Mouse (Mus musculus) midbrain, embryonic 12.5 days (tissue): Measurements from ENCODE around the gene Myh14. TPM values are rescaled to one million over a fixed set of nuclear protein-coding genes. Genes with fewer than 3 reads are reported as not detected.

ENCODE experiments used
- ATAC-seq: fragments of 200-750 bp; cut with Nextera tagmentation; 2 replicates; pipeline ENCODE4 v1.8.0; 2017; ENCODE audit warnings: low read depth, moderate TSS enrichment, moderate library complexity; ENCODE audit not compliant: low FRiP score
- H3K27ac ChIP-seq: fragments of 300-500 bp; sonication (generic); replicated peaks from 2 replicates; pipeline ENCODE4 v1.5.1; 2016; ENCODE audit warnings: mild to moderate bottlenecking
- H3K27me3 ChIP-seq: fragments of 300-500 bp; sonication (generic); 2 replicates; pipeline ENCODE4 v1.6.1; 2016; ENCODE audit warnings: mild to moderate bottlenecking
- H3K36me3 ChIP-seq: fragments of 300-500 bp; sonication (generic); 2 replicates; pipeline ENCODE4 v1.6.1; 2016
- H3K4me1 ChIP-seq: fragments of 300-500 bp; sonication (generic); 2 replicates; pipeline ENCODE4 v1.6.1; 2016
- H3K4me2 ChIP-seq: fragments of 300-500 bp; sonication (generic); replicated peaks from 2 replicates; pipeline ENCODE4 v1.6.1; 2016; ENCODE audit warnings: mild to moderate bottlenecking, moderate library complexity
- H3K4me3 ChIP-seq: fragments of 300-500 bp; sonication (generic); 2 replicates; pipeline ENCODE4 v1.5.1; 2016; ENCODE audit warnings: mild to moderate bottlenecking
- H3K9ac ChIP-seq: fragments of 300-500 bp; sonication (generic); replicated peaks from 2 replicates; pipeline ENCODE4 v1.6.1; 2016; ENCODE audit warnings: mild to moderate bottlenecking, moderate library complexity
- H3K9me3 ChIP-seq: fragments of 300-500 bp; sonication (generic); 2 replicates; pipeline ENCODE4 v1.6.1; 2016; ENCODE audit warnings: mild to moderate bottlenecking
- WGBS: fragments of 180-500 bp; shearing (Covaris S2); methylation state at CpG from one replicate; pipeline ENCODE4 v1.1.7; 2016; 5-methylcytosine and 5-hydroxymethylcytosine counted together
- polyA plus RNA-seq: library from polyadenylated mRNA; unstranded; fragments of >200 nt; fragmentation: Nextera tagmentation; extraction: Ambion mirVana; gene quantifications from 2 replicates; pipeline ENCODE4 v1.2.1, GENCODE M21; 2016

The Myh14 gene
- polyA plus RNA-seq, 1 experiment from 2014 or later, result 2.3 TPM

DNA sequence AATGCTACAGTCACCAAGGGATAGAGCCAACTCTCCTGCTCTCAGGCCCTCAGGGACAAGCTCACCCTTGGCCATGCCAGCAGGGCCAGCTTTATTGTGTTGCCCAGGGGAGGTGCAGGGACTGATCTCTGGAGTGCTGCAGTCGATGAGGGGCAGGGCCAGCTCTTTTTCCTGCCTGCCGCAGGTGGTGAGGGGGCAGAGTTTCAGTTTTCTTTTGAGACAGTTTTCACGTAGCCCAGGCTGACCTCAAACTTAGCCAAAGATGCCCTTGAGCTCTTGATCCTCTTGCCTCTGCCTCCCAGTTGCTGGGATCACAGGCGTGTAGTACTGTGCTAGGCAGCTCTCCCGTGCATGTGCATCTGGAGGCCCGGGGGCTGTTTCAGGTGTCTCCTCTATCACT, 99.7 kb downstream of the Myh14 start:
- Histone ChIP-seq H3K27me3 (no peaks in the 10 kb centered on the region; the same call in none of the 2 replicates), H3K9me3 (no peaks in the 10 kb centered on the region), H3K27ac (no peak overlapping the region), H3K36me3 (no peaks in the 10 kb centered on the region), H3K4me1 (peaks cover 3% of the 10 kb centered on the region; the same call in 1 of the 2 replicates), H3K4me2 (no peak overlapping the region), H3K4me3 (no peak overlapping the region), H3K9ac (no peak overlapping the region)
- WGBS, result 84% methylated on average over 6 of the region's 6 CpGs
- no peak for ATAC-seq

DNA sequence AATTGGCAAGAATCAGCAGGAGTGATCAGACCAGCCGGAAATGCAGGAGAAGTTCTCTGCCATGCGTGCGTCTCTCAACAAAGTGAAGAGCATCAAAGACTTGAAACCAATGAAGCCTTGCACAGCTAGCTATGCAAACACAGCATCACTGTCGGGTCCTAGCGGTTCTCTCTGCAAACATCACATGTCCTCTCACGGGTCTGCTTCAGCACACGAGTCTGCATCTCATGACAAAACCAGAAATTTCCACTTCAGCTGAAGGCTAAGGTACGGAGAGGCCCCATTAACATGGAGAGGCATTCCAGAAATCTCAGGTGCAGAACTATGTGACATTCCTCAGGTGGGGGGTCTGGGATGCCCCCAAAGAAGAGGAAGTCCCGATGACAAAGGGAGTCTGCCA, 101.8 kb downstream of the Myh14 start:
- no peak overlapping the region for H3K27ac ChIP-seq
- H3K36me3 ChIP-seq, result no peaks in the 10 kb centered on the region
- H3K4me1 ChIP-seq, result peaks cover 3% of the 10 kb centered on the region; the same call in 1 of the 2 replicates
- H3K9me3 ChIP-seq, result no peaks in the 10 kb centered on the region
- H3K4me2 ChIP-seq, result no peak overlapping the region
- no peak for ATAC-seq
- WGBS, result 75% methylated on average over 9 of the region's 9 CpGs
- H3K9ac ChIP-seq, result no peak overlapping the region
- no peaks in the 10 kb centered on the region; the same call in none of the 2 replicates for H3K27me3 ChIP-seq
- H3K4me3 ChIP-seq, result no peak overlapping the region

- Histone ChIP-seq H3K9ac (no peak overlapping the region), H3K4me1 (no peaks in the 10 kb centered on the region), H3K36me3 (no peaks in the 10 kb centered on the region), H3K4me3 (no peak overlapping the region), H3K27ac (no peak overlapping the region), H3K27me3 (no peaks in the 10 kb centered on the region; the same call in 1 of the 2 replicates), H3K9me3 (no peaks in the 10 kb centered on the region), H3K4me2 (no peak overlapping the region)
- no peak for ATAC-seq
- WGBS, result 77% methylated on average over 6 of the region's 6 CpGs
Measured at GRCm38 (mm10) chr7:44565414-44565813, 105.2 kb downstream of the Myh14 start.

DNA sequence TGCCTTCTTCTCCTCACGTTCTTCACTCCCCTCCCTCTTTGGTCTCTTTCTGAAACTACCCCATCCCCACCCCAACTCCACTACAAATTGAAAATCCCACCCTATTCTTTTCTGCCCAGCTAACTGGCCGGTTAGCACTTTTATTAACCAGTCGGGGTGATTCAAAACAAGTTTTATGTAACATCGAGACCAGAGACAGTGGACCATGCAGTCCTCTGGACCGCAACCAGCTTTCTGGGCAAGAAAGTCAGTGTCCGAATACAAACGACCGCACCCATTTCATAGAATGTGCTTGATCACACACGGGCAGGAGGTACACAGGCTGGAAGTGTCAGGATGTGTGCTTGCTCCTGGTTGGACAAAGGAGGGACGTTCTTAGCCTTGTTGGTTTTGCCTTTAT, 106.2 kb downstream of the Myh14 start:
- H3K4me3 ChIP-seq, result no peak overlapping the region
- H3K27ac ChIP-seq, result no peak overlapping the region
- H3K4me2 ChIP-seq, result no peak overlapping the region
- no peaks in the 10 kb centered on the region for H3K27me3 ChIP-seq
- H3K4me1 ChIP-seq, result no peaks in the 10 kb centered on the region
- no peaks in the 10 kb centered on the region for H3K9me3 ChIP-seq
- no peak overlapping the region for H3K9ac ChIP-seq
- H3K36me3 ChIP-seq, result no peaks in the 10 kb centered on the region
- WGBS, result 82% methylated on average over 10 of the region's 10 CpGs
- no peak for ATAC-seq

DNA sequence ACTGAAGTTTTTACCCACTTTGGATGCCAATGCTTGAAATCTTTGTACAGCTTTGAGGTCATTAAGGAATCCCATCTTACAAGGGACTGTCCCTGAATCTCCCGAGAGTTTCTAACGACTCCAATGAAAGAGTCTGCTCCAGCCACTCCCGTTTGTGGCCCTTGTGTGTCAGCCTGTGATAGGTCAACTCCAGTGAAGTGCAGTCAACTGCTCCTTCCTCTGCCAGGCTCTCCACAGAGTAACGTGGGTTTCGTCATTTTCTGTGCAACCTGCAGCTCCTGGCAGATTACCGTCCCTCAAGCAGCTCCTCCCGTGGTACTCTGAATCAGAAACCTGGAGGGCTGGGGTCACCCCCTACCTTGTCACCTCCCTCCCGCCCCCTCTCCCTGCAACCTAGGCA, 107.4 kb downstream of the Myh14 start:
- H3K4me1 ChIP-seq, result no peaks in the 10 kb centered on the region
- ATAC-seq, result no peak
- WGBS, result 53% methylated on average over 8 of the region's 8 CpGs
- no peak overlapping the region for H3K4me3 ChIP-seq
- no peaks in the 10 kb centered on the region for H3K27me3 ChIP-seq
- no peaks in the 10 kb centered on the region for H3K36me3 ChIP-seq
- no peak overlapping the region for H3K4me2 ChIP-seq
- no peaks in the 10 kb centered on the region for H3K9me3 ChIP-seq
- H3K9ac ChIP-seq, result no peak overlapping the region
- no peak overlapping the region for H3K27ac ChIP-seq

DNA sequence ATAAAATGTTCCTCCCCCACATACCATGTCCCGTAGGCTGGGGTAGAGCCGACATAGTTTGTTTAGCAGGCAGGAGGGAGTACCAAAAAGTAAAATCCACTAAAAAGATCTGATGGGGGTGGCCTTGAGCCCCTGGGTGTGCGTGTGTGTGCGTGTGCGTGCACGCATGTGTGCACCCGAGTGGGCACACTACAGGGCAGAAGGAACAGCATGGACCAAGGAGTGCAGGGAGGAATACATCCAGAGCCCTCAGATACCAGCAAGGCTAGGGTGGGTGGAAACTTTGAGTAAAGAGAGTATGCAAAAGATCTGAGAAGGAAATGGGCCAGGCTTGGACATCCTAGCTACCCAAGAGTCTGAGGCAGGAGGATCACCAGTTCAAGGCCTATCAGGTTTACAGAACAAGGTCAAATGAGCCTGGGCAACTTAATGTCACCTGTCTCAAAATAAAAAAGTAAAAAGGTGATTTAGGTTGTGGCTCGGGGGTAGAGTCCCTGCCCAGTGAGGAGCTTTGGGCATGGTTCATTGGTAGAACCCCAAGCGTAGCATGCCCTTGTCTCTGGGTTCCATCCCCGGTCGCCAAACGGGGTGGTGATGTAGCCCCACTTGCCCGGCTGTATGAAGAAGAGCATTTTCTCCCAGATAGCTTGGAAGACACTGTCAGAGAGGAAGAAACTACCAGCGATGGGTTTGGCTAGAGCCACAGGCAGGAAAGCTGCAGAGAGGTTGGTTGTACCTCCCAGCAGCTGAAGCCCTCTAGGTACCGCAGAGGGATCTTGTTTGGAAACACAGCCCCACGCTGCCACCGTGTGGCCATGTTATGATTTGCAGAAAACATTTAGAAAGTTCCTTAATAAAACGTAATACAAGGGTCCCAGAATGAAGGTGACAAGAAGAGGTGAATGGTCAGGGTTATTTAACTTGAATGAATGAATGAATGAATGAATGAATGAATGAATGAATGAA, 109.9 kb downstream of the Myh14 start:
- Histone ChIP-seq H3K27ac (no peak overlapping the region), H3K9me3 (no peaks in the 10 kb centered on the region), H3K36me3 (no peaks in the 10 kb centered on the region), H3K4me2 (no peak overlapping the region), H3K4me3 (no peak overlapping the region), H3K4me1 (no peaks in the 10 kb centered on the region), H3K27me3 (peaks cover 2% of the 10 kb centered on the region; the same call in 1 of the 2 replicates), H3K9ac (no peak overlapping the region)
- ATAC-seq, result peak; percentile 41; the same call in 1 of the 2 replicates
- 52% methylated on average over 18 of the region's 18 CpGs for WGBS

DNA sequence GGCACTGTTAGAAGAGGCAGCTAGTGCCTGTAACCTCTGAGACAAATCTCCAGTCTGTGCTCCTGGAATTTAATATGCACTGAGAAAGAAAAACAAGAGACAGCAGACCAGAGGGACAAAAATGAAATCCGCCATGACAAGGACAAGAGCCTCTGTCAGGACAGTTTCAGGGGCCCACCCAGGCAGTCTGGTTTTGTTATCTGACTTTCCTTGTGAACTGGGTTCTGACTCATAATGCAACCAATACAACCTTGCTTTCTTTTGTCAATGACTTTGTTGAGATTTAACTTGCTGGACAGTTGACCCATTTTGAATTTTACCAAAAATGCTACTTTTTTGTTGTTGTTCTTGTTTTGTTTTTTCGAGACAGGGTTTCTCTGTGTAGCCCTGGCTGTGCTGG, 113.0 kb downstream of the Myh14 start:
- Histone ChIP-seq H3K4me3 (no peak overlapping the region), H3K4me2 (no peak overlapping the region), H3K9me3 (no peaks in the 10 kb centered on the region), H3K36me3 (no peaks in the 10 kb centered on the region), H3K9ac (no peak overlapping the region), H3K27me3 (peaks cover 8% of the 10 kb centered on the region; the same call in 1 of the 2 replicates), H3K4me1 (peaks cover 10% of the 10 kb centered on the region), H3K27ac (no peak overlapping the region)
- no peak for ATAC-seq
- WGBS, result 75% methylated on average over 2 of the region's 2 CpGs

Other genes with a start within 250 kb of the Myh14 start
- 12.0 and 13.5 TPM in 2 replicates for gene Lrrc4b, start 241.8 kb downstream of the Myh14 start, polyA plus RNA-seq
- 3.4 and 5.1 TPM in 2 replicates for gene Aspdh, start 205.5 kb downstream of the Myh14 start, polyA plus RNA-seq
- gene Josd2, start 202.9 kb downstream of the Myh14 start, polyA plus RNA-seq, result 56.2 and 58.1 TPM in 2 replicates
- gene Emc10, start 174.3 kb downstream of the Myh14 start, polyA plus RNA-seq, result 132 and 136 TPM in 2 replicates
- 32.4 and 35.1 TPM in 2 replicates for gene Fam71e1, start 174.3 kb downstream of the Myh14 start, polyA plus RNA-seq
- 0.16 and 0.22 TPM in 2 replicates for gene Mybpc2, start 146.2 kb downstream of the Myh14 start, polyA plus RNA-seq
- gene Spib, start 138.8 kb downstream of the Myh14 start, polyA plus RNA-seq, result not detected in 2 replicates
- 94.1 and 96.0 TPM in 2 replicates for gene Pold1, start 122.0 kb downstream of the Myh14 start, polyA plus RNA-seq
- gene Nr1h2, start 116.9 kb downstream of the Myh14 start, polyA plus RNA-seq, result 78.2 and 80.3 TPM in 2 replicates
- 0.45 and 0.60 TPM in 2 replicates for gene Napsa, start 98.5 kb downstream of the Myh14 start, polyA plus RNA-seq
- gene Kcnc3, start 80.2 kb downstream of the Myh14 start, polyA plus RNA-seq, result 2.3 and 2.6 TPM in 2 replicates
- gene Izumo2, start 37.9 kb upstream of the Myh14 start, polyA plus RNA-seq, result not detected in 2 replicates
- gene Vrk3, start 77.6 kb upstream of the Myh14 start, polyA plus RNA-seq, result 38.4 and 43.7 TPM in 2 replicates
- 2.9 and 3.5 TPM in 2 replicates for gene Zfp473, start 80.2 kb upstream of the Myh14 start, polyA plus RNA-seq
- gene Nup62, start 145.2 kb upstream of the Myh14 start, polyA plus RNA-seq, result 84.9 and 93.4 TPM in 2 replicates
- 1.4 TPM in 2 replicates for gene Il4i1, start 145.5 kb upstream of the Myh14 start, polyA plus RNA-seq
- gene Atf5, start 145.8 kb upstream of the Myh14 start, polyA plus RNA-seq, result 5.6 and 6.3 TPM in 2 replicates
- 92.0 and 99.2 TPM in 2 replicates for gene Akt1s1, start 178.1 kb upstream of the Myh14 start, polyA plus RNA-seq
- 97.5 and 101 TPM in 2 replicates for gene Tbc1d17, start 178.2 kb upstream of the Myh14 start, polyA plus RNA-seq
- gene Pnkp, start 186.3 kb upstream of the Myh14 start, polyA plus RNA-seq, result 36.4 and 44.0 TPM in 2 replicates
- 605 and 652 TPM in 2 replicates for gene Ptov1, start 198.9 kb upstream of the Myh14 start, polyA plus RNA-seq
- gene Med25, start 221.9 kb upstream of the Myh14 start, polyA plus RNA-seq, result 177 and 180 TPM in 2 replicates
- 25.8 and 29.7 TPM in 2 replicates for gene Fuz, start 225.2 kb upstream of the Myh14 start, polyA plus RNA-seq